Mouse (Mus musculus) WW6 (cell line): ENCODE measurements around the gene Btbd6.

Source experiments
- DNase-seq: peaks from one replicate; pipeline ENCODE4 v3.0.0-alpha.2; 2013; ENCODE audit warnings: low read depth, low spot score

Btbd6 gene

GRCm38 (mm10) chr12:112976371-112977073 lies at the start of gene Btbd6:
TSS of gene Btbd6 (plus strand) at chr12:112976482.
- DNase-seq: peak; percentile 74

- DNase-seq: no peak
These were observed 49.0 kb upstream of the Btbd6 start for GRCm38 (mm10) chr12:112927265-112927664.

- no peak for DNase-seq
These were observed 47.7 kb upstream of the Btbd6 start for GRCm38 (mm10) chr12:112928401-112929241.

- DNase-seq: peak; percentile 55
These were observed 46.5 kb upstream of the Btbd6 start, which contains the start of gene Jag2 for GRCm38 (mm10) chr12:112929562-112930352. TSS of gene Jag2 (minus strand) at chr12:112929776.

GRCm38 (mm10) chr12:112932647-112933046 lies 43.6 kb upstream of the Btbd6 start:
- no peak for DNase-seq

- DNase-seq: no peak
These were observed 38.4 kb upstream of the Btbd6 start for GRCm38 (mm10) chr12:112937906-112938305.

- no peak for DNase-seq
These were observed 37.9 kb upstream of the Btbd6 start for GRCm38 (mm10) chr12:112938366-112938765.

GRCm38 (mm10) chr12:112938873-112939565 lies 37.3 kb upstream of the Btbd6 start:
- DNase-seq: no peak

- no peak for DNase-seq
These were observed 36.0 kb upstream of the Btbd6 start for GRCm38 (mm10) chr12:112940238-112940637.

GRCm38 (mm10) chr12:112940710-112941109 lies 35.6 kb upstream of the Btbd6 start:
- DNase-seq: no peak

- DNase-seq: no peak
These were observed 35.0 kb upstream of the Btbd6 start for GRCm38 (mm10) chr12:112941156-112941775.

GRCm38 (mm10) chr12:112941776-112942713 lies 34.2 kb upstream of the Btbd6 start, which contains the start of gene Nudt14:
TSS of gene Nudt14 (minus strand) at chr12:112942124.
- DNase-seq: no peak

GRCm38 (mm10) chr12:112943669-112944068 lies 32.6 kb upstream of the Btbd6 start:
- no peak for DNase-seq

GRCm38 (mm10) chr12:112947307-112947706 lies 29.0 kb upstream of the Btbd6 start:
- no peak for DNase-seq

GRCm38 (mm10) chr12:112950040-112950760 lies 26.1 kb upstream of the Btbd6 start:
- DNase-seq: peak; percentile 39

GRCm38 (mm10) chr12:112950761-112951129 lies 25.5 kb upstream of the Btbd6 start:
- DNase-seq: no peak

- DNase-seq: no peak
These were observed 25.0 kb upstream of the Btbd6 start for GRCm38 (mm10) chr12:112951150-112951842.

GRCm38 (mm10) chr12:112952433-112952832 lies 23.8 kb upstream of the Btbd6 start:
- no peak for DNase-seq
